Mouse (Mus musculus): Measurements from ENCODE around the gene Ccl27a. TPM values are rescaled to one million over a fixed set of nuclear protein-coding genes. Genes with fewer than 3 reads are reported as not detected.
A peak's percentile ranks its signal among the peaks of the same experiment; 100 is the strongest.
"Not testable (repeated sequence)": the region's sequence is repeated elsewhere in the genome, so short reads cannot be mapped to it uniquely, and the experiment has no call there.

Ccl27a gene
- 21.2 and 21.3 TPM in 2 replicates for polyA plus RNA-seq (2015; fragmentation: Nextera tagmentation; extraction: Ambion mirVana)

DNA sequence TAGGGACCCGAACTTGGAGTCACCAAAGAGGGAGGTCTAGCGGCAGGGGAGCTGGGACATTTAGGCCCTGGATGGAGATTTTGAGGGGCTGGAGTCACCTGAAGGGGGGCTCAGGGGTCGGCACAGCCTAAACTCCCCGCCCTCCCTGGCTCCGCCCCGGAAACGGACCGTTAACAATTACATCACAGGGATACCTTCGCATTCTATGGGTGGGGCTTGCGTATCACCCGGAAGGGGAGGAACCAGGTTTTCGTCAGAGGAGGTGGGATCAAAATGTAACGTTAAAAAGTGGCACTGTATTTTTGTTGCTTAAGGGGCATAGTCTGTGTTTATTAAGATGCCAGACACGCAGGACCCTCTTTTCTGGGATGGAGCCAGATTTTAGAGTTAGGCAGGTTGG, at the start of gene Ccl27a:
Gene Ccl27a (minus strand): TSS at position 246 of the 400 bp plus-strand sequence.
- H3K27me3 ChIP-seq (ENCODE audit: control insufficient read depth, insufficient read depth, low read length); H3K4me1 ChIP-seq (replicated peaks; ENCODE audit: control insufficient read depth, insufficient read depth); H3K9me3 ChIP-seq (ENCODE audit: control insufficient read depth, low read length); H3K36me3 ChIP-seq (ENCODE audit: control insufficient read depth, insufficient read depth, low read length); ATAC-seq (ENCODE audit: low FRiP score, low TSS enrichment); H3K9ac ChIP-seq (ENCODE audit: low read length); H3K27ac ChIP-seq (replicated peaks): not testable (repeated sequence)
- Histone ChIP-seq H3K4me2 (replicated peaks; ENCODE audit: low read depth) (peak within 1 kb of the TSS; percentile 35; the same call in 1 of the 2 replicates), H3K4me3 (ENCODE audit: low read depth, low read length) (peak within 1 kb of the TSS; percentile 23; the same call in 1 of the 2 replicates)
- WGBS = 3% methylated on average over 12 of the region's 14 CpGs
- peak; percentile 75 for DNase-seq (ENCODE audit: low spot score)

DNA sequence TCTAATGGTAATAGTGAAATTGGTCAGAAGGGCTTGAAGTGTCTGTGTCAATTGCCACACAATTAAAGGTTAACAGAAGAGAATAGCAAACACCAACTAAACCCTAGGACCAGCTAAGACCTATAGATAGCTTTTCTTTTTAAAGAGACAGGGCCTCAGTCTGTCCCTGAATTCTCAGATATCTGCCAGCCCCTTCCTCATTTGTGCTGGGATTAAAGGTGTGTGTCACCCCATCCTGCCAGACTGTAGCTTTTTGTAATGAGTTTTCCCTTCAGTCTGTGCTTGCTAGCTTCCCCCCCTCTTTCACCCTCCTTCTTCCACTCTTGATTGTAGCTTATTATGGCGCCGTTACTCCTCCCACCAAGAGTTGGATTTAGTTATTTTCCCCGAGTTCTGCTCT, 9.2 kb upstream of the Ccl27a start:
- ATAC-seq (ENCODE audit: low FRiP score, low TSS enrichment); H3K27ac ChIP-seq (replicated peaks); DNase-seq (ENCODE audit: low spot score); H3K36me3 ChIP-seq (ENCODE audit: control insufficient read depth, insufficient read depth, low read length); H3K27me3 ChIP-seq (ENCODE audit: control insufficient read depth, insufficient read depth, low read length); H3K4me2 ChIP-seq (replicated peaks; ENCODE audit: low read depth); H3K4me3 ChIP-seq (ENCODE audit: low read depth, low read length); H3K9ac ChIP-seq (ENCODE audit: low read length); H3K4me1 ChIP-seq (replicated peaks; ENCODE audit: control insufficient read depth, insufficient read depth); H3K9me3 ChIP-seq (ENCODE audit: control insufficient read depth, low read length): not testable (repeated sequence)
- WGBS = 52% methylated on average over 3 of the region's 3 CpGs

DNA sequence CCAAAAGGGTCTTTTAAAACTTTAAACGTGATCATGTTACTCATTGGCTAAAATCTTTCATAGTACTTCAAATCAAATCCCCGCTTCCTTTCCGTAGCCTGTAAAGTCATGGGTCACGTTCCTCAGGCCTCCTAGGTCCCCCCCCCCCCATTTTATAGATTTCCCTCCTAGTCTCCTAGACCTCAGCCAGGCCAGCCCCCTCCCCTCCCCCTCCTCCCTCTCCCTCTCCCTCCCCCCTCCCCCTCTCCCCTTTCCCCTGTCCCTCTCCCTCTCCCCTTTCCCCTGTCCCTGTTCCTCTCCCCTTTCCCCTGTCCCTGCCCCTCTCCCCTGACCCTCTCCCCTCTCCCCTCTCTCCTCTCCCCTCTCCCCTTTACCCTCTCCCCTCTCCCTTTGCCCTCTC, 8.7 kb upstream of the Ccl27a start:
- not testable (repeated sequence) for DNase-seq (ENCODE audit: low spot score); H3K27me3 ChIP-seq (ENCODE audit: control insufficient read depth, insufficient read depth, low read length); H3K4me2 ChIP-seq (replicated peaks; ENCODE audit: low read depth); ATAC-seq (ENCODE audit: low FRiP score, low TSS enrichment); H3K27ac ChIP-seq (replicated peaks); H3K36me3 ChIP-seq (ENCODE audit: control insufficient read depth, insufficient read depth, low read length); H3K9me3 ChIP-seq (ENCODE audit: control insufficient read depth, low read length); H3K9ac ChIP-seq (ENCODE audit: low read length); H3K4me1 ChIP-seq (replicated peaks; ENCODE audit: control insufficient read depth, insufficient read depth); H3K4me3 ChIP-seq (ENCODE audit: low read depth, low read length)
- WGBS = 43% methylated on average over 4 of the region's 4 CpGs

DNA sequence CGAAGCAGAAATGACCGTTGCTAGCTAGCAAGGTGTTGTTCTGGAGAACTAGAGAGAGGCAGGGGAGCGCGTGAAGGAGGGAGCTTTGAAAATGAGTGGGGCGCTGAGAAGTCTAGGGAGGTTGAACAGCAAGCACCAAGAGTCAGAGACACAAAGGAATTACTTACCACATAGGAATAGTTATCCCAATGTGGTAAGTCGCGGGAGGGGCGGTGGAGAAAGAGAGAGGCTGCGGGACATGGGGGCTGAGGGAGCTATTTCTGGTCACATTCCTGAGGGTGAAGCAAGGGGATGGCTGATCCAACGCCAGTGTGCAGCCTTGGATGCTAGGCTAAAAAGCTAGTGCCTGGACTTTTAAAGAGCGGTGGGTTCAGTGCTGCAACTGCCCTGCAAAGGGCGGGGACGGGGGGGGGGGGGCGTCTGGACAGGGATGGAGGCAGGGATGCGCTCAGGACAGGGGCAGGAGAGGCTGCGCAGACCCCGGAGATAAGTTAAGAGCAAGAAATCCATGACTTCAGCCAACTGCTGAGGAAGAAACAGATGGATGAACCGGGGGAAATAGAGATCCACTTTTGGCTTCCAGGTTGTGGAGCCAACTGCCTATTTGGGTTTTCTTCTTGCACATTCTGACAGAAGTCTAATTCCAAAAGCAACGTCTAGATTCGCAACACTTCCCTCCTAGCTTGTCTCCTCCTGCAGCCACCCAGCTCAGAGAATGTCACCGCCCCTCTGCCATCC, 7.9 kb upstream of the Ccl27a start:
- H3K4me1 ChIP-seq (replicated peaks; ENCODE audit: control insufficient read depth, insufficient read depth); H3K4me3 ChIP-seq (ENCODE audit: low read depth, low read length); H3K36me3 ChIP-seq (ENCODE audit: control insufficient read depth, insufficient read depth, low read length); H3K9me3 ChIP-seq (ENCODE audit: control insufficient read depth, low read length); H3K9ac ChIP-seq (ENCODE audit: low read length); DNase-seq (ENCODE audit: low spot score); H3K27ac ChIP-seq (replicated peaks); H3K27me3 ChIP-seq (ENCODE audit: control insufficient read depth, insufficient read depth, low read length); H3K4me2 ChIP-seq (replicated peaks; ENCODE audit: low read depth); ATAC-seq (ENCODE audit: low FRiP score, low TSS enrichment): not testable (repeated sequence)
- 29% methylated on average over 15 of the region's 21 CpGs for WGBS

DNA sequence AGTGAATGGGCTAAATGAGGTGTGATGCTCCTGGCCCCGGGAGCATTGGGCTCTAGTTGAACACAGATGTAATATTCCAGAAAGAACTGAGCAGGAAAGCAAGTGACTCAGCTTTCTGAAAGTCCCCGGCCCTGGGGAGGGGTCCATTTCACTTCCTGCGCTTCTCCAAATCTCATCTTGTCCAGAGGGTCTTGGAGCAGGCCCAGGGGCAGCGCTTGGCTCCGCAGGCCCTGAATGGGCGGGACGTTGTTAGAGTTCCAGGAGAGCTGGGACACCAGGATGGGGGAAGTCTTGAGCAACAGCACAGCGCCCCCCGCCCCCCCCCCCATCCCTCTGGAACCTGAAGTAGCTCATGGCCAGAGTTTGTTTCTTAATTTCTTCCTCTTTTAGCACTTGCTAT, 7.2 kb upstream of the Ccl27a start:
- not testable (repeated sequence) for H3K4me2 ChIP-seq (replicated peaks; ENCODE audit: low read depth); H3K36me3 ChIP-seq (ENCODE audit: control insufficient read depth, insufficient read depth, low read length); H3K9ac ChIP-seq (ENCODE audit: low read length); H3K4me1 ChIP-seq (replicated peaks; ENCODE audit: control insufficient read depth, insufficient read depth); H3K9me3 ChIP-seq (ENCODE audit: control insufficient read depth, low read length); H3K4me3 ChIP-seq (ENCODE audit: low read depth, low read length); H3K27ac ChIP-seq (replicated peaks); ATAC-seq (ENCODE audit: low FRiP score, low TSS enrichment); DNase-seq (ENCODE audit: low spot score); H3K27me3 ChIP-seq (ENCODE audit: control insufficient read depth, insufficient read depth, low read length)
- 23% methylated on average over 5 of the region's 9 CpGs for WGBS

DNA sequence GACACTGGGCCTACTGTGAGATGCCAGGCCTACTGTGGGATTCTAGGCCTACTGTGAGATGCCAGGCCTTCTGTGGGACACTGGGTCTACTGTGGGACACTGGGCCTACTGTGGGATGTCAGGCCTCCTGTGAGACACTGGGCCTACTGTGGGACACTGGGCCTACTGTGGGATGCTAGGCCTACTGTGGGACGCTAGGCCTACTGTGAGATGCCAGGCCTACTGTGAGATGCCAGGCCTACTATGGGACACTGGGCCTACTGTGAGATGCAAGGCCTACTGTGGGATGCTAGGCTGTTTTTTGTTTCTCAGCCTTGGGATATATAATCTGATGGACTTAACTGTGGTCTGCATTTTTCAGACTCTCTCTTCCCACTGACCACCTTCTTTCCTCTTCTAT, 1.8 kb upstream of the Ccl27a start:
- not testable (repeated sequence) for H3K4me3 ChIP-seq (ENCODE audit: low read depth, low read length); H3K9me3 ChIP-seq (ENCODE audit: control insufficient read depth, low read length); H3K4me2 ChIP-seq (replicated peaks; ENCODE audit: low read depth); ATAC-seq (ENCODE audit: low FRiP score, low TSS enrichment); H3K27ac ChIP-seq (replicated peaks); DNase-seq (ENCODE audit: low spot score); H3K4me1 ChIP-seq (replicated peaks; ENCODE audit: control insufficient read depth, insufficient read depth); H3K36me3 ChIP-seq (ENCODE audit: control insufficient read depth, insufficient read depth, low read length); H3K27me3 ChIP-seq (ENCODE audit: control insufficient read depth, insufficient read depth, low read length); H3K9ac ChIP-seq (ENCODE audit: low read length)
- 90% methylated on average over 1 of the region's 1 CpGs for WGBS

DNA sequence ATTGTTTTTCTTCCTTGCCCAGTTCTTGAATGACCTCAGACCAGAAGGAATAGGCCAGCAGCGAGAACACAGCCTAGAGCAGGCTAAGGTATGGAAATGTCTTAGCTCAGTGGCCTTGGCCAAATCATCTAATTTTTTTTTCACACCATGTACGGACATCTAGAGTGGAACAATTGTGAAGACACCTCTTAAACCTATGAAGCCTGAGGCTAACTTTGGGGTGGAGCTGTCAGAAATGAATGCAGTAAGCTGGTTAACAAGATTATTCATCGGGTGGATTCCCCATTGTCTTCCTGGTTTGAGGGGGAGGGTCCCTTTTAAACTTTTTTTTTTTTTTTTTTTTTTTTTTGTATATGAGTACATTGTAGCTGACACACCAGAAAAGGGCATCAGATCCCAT, 459 bp upstream of the Ccl27a start:
- not testable (repeated sequence) for H3K4me1 ChIP-seq (replicated peaks; ENCODE audit: control insufficient read depth, insufficient read depth); H3K4me3 ChIP-seq (ENCODE audit: low read depth, low read length); DNase-seq (ENCODE audit: low spot score); H3K9ac ChIP-seq (ENCODE audit: low read length); H3K36me3 ChIP-seq (ENCODE audit: control insufficient read depth, insufficient read depth, low read length); ATAC-seq (ENCODE audit: low FRiP score, low TSS enrichment); H3K27ac ChIP-seq (replicated peaks); H3K27me3 ChIP-seq (ENCODE audit: control insufficient read depth, insufficient read depth, low read length); H3K4me2 ChIP-seq (replicated peaks; ENCODE audit: low read depth); H3K9me3 ChIP-seq (ENCODE audit: control insufficient read depth, low read length)
- 80% methylated on average over 3 of the region's 3 CpGs for WGBS

DNA sequence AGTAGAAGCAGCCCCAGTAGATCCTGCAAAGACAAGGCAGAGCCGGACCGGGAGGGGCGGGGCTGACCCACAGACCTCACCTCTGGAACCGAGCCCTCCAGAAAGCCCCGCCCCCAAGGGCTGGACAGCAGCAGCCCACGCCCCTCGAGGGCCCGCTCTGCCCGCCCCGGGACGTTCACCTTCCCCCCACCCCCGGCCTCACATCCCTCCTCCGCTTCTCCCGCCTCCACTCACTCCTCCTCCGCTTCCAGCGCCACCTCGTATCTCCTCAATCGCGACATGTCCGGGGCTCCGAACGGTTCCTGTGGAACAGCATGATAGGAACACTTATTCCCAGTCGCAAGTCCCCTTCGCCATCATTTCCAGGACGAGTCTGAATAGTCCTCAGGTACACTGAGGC, 545 bp downstream of the Ccl27a start:
- H3K9ac ChIP-seq (ENCODE audit: low read length); H3K27me3 ChIP-seq (ENCODE audit: control insufficient read depth, insufficient read depth, low read length); H3K4me1 ChIP-seq (replicated peaks; ENCODE audit: control insufficient read depth, insufficient read depth); H3K9me3 ChIP-seq (ENCODE audit: control insufficient read depth, low read length); H3K27ac ChIP-seq (replicated peaks); ATAC-seq (ENCODE audit: low FRiP score, low TSS enrichment); H3K36me3 ChIP-seq (ENCODE audit: control insufficient read depth, insufficient read depth, low read length): not testable (repeated sequence)
- WGBS = 0% methylated on average over 10 of the region's 25 CpGs
- peak overlapping the region; percentile 35; the same call in 1 of the 2 replicates for H3K4me2 ChIP-seq (replicated peaks; ENCODE audit: low read depth)
- peak overlapping the region; percentile 23; the same call in 1 of the 2 replicates for H3K4me3 ChIP-seq (ENCODE audit: low read depth, low read length)
- DNase-seq (ENCODE audit: low spot score) = peak; percentile 66

DNA sequence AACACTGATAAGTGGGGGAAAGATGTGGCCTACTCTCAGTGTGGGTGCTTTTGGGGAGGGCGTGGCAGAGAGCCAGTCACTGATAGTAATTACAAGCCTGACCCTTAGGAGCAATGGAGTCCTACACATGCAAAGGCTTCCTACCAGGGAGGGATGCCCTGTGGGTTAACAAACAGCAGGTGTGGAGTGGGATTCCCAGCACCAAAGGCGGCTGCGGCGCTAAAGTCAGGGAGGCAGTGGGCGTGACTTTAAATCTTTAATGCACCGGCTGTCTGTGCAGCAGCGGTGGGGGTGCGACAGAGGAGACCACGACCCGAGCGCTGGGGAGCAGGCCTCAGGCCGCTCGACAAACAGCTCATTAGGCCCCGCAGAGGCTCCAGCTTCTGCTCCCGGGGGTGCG, 1.1 kb downstream of the Ccl27a start:
- not testable (repeated sequence) for H3K27me3 ChIP-seq (ENCODE audit: control insufficient read depth, insufficient read depth, low read length); ATAC-seq (ENCODE audit: low FRiP score, low TSS enrichment); H3K9ac ChIP-seq (ENCODE audit: low read length); H3K4me1 ChIP-seq (replicated peaks; ENCODE audit: control insufficient read depth, insufficient read depth); H3K36me3 ChIP-seq (ENCODE audit: control insufficient read depth, insufficient read depth, low read length); H3K27ac ChIP-seq (replicated peaks); DNase-seq (ENCODE audit: low spot score); H3K9me3 ChIP-seq (ENCODE audit: control insufficient read depth, low read length)
- Histone ChIP-seq H3K4me2 (replicated peaks; ENCODE audit: low read depth) (peak overlapping the region; percentile 25; the same call in 1 of the 2 replicates), H3K4me3 (ENCODE audit: low read depth, low read length) (peak overlapping the region; percentile 19; the same call in 1 of the 2 replicates)
- WGBS = 7% methylated on average over 6 of the region's 16 CpGs

Measured in stomach, postnatal 0 days (tissue).